Mouse (Mus musculus) kidney, embryonic 16.5 days (tissue): ENCODE measurements around the gene Tmprss7. TPM values are rescaled to one million over a fixed set of nuclear protein-coding genes. Genes with fewer than 3 reads are reported as not detected.

Experiments
- ATAC-seq: fragments of 200-750 bp; cut with Nextera tagmentation; 2 replicates; pipeline ENCODE4 v1.8.0; 2017; ENCODE audit warnings: moderate TSS enrichment; ENCODE audit not compliant: low FRiP score, low TSS enrichment
- H3K27ac ChIP-seq: fragments of 300-500 bp; sonication (generic); 2 replicates; pipeline ENCODE4 v1.5.1; 2014; ENCODE audit warnings: low read length
- H3K27me3 ChIP-seq: fragments of 300-500 bp; sonication (generic); 2 replicates; pipeline ENCODE4 v1.6.1; 2014; ENCODE audit warnings: low read length, control low read depth, mixed read lengths; ENCODE audit not compliant: insufficient read depth
- H3K36me3 ChIP-seq: fragments of 300-500 bp; sonication (generic); 2 replicates; pipeline ENCODE4 v1.6.1; 2014; ENCODE audit warnings: low read length, control low read depth, mixed read lengths; ENCODE audit not compliant: insufficient read depth
- H3K4me1 ChIP-seq: fragments of 300-500 bp; sonication (generic); 2 replicates; pipeline ENCODE4 v1.6.1; 2014; ENCODE audit warnings: low read length, control low read depth, mixed read lengths; ENCODE audit not compliant: insufficient read depth
- H3K4me2 ChIP-seq: fragments of 300-500 bp; sonication (generic); replicated peaks from 2 replicates; pipeline ENCODE4 v1.6.1; 2014; ENCODE audit warnings: low read depth, low read length
- H3K4me3 ChIP-seq: fragments of 300-500 bp; sonication (generic); 2 replicates; pipeline ENCODE4 v1.5.1; 2014; ENCODE audit warnings: mild to moderate bottlenecking, low read length
- H3K9ac ChIP-seq: fragments of 300-500 bp; sonication (generic); replicated peaks from 2 replicates; pipeline ENCODE4 v1.6.1; 2014; ENCODE audit warnings: low read length
- H3K9me3 ChIP-seq: fragments of 300-500 bp; sonication (generic); 2 replicates; pipeline ENCODE4 v1.6.1; 2016; ENCODE audit warnings: low read length, control low read depth
- WGBS: fragments of 180-500 bp; shearing (Covaris S2); extraction: QIAGEN DNeasy Blood & Tissue Kit; methylation state at CpG from one replicate; pipeline ENCODE4 v1.1.7; 2014; 5-methylcytosine and 5-hydroxymethylcytosine counted together
- polyA plus RNA-seq: library from polyadenylated mRNA; unstranded; fragments of >200 nt; fragmentation: Nextera tagmentation; extraction: Ambion mirVana; gene quantifications from 2 replicates; pipeline ENCODE4 v1.2.1, GENCODE M21; 2015

Gene Tmprss7
- polyA plus RNA-seq, 1 experiment from 2014 or later = 0.10 TPM

- 80% methylated on average over 10 of the region's 10 CpGs for WGBS
- Histone ChIP-seq H3K27ac (no peak overlapping the region), H3K9me3 (no peaks in the 10 kb centered on the region), H3K27me3 (no peaks in the 10 kb centered on the region), H3K36me3 (no peaks in the 10 kb centered on the region), H3K4me3 (no peak overlapping the region), H3K4me1 (no peaks in the 10 kb centered on the region), H3K4me2 (no peak overlapping the region), H3K9ac (no peak overlapping the region)
- no peak for ATAC-seq
Measured at GRCm38 (mm10) chr16:45640070-45640762, 53.2 kb downstream of the Tmprss7 start.

- Histone ChIP-seq H3K27ac (no peak overlapping the region), H3K4me2 (no peak overlapping the region), H3K27me3 (no peaks in the 10 kb centered on the region), H3K9me3 (no peaks in the 10 kb centered on the region), H3K36me3 (no peaks in the 10 kb centered on the region), H3K4me1 (no peaks in the 10 kb centered on the region), H3K9ac (no peak overlapping the region), H3K4me3 (no peak overlapping the region)
- ATAC-seq = no peak
- 89% methylated on average over 2 of the region's 2 CpGs for WGBS
Measured at GRCm38 (mm10) chr16:45635826-45636225, 57.6 kb downstream of the Tmprss7 start.

- 43% methylated on average over 4 of the region's 4 CpGs for whole genome bisulfite sequencing
- Histone ChIP-seq H3K4me3 (no peak overlapping the region), H3K4me1 (no peaks in the 10 kb centered on the region), H3K36me3 (no peaks in the 10 kb centered on the region), H3K9ac (no peak overlapping the region), H3K9me3 (no peaks in the 10 kb centered on the region), H3K27ac (no peak overlapping the region), H3K27me3 (no peaks in the 10 kb centered on the region), H3K4me2 (no peak overlapping the region)
- no peak for ATAC-seq
Measured at GRCm38 (mm10) chr16:45632420-45632819, 61.0 kb downstream of the Tmprss7 start.

- Histone ChIP-seq H3K27me3 (no peaks in the 10 kb centered on the region), H3K36me3 (no peaks in the 10 kb centered on the region), H3K4me3 (no peak overlapping the region), H3K4me2 (no peak overlapping the region), H3K9me3 (no peaks in the 10 kb centered on the region), H3K27ac (no peak overlapping the region), H3K4me1 (no peaks in the 10 kb centered on the region), H3K9ac (no peak overlapping the region)
- no peak; the same call in 1 of the 2 replicates for ATAC-seq
- 54% methylated on average over 5 of the region's 5 CpGs for WGBS
Measured at GRCm38 (mm10) chr16:45630347-45630960, 63.0 kb downstream of the Tmprss7 start.

GRCm38 (mm10) chr16:45629497-45630105 is 63.9 kb downstream of the Tmprss7 start:
- Histone ChIP-seq H3K4me2 (no peak overlapping the region), H3K36me3 (no peaks in the 10 kb centered on the region), H3K4me1 (no peaks in the 10 kb centered on the region), H3K27me3 (no peaks in the 10 kb centered on the region), H3K27ac (no peak overlapping the region), H3K9me3 (no peaks in the 10 kb centered on the region), H3K4me3 (no peak overlapping the region), H3K9ac (no peak overlapping the region)
- WGBS = 76% methylated on average over 8 of the region's 8 CpGs
- no peak; the same call in 1 of the 2 replicates for ATAC-seq

GRCm38 (mm10) chr16:45625342-45625741 is 68.1 kb downstream of the Tmprss7 start:
- Histone ChIP-seq H3K9ac (no peak overlapping the region), H3K27ac (no peak overlapping the region), H3K36me3 (no peaks in the 10 kb centered on the region), H3K4me1 (no peaks in the 10 kb centered on the region), H3K9me3 (no peaks in the 10 kb centered on the region), H3K4me3 (no peak overlapping the region), H3K4me2 (no peak overlapping the region), H3K27me3 (no peaks in the 10 kb centered on the region)
- 93% methylated on average over 2 of the region's 2 CpGs for WGBS
- no peak for ATAC-seq

GRCm38 (mm10) chr16:45624791-45625190 is 68.7 kb downstream of the Tmprss7 start:
- no peak overlapping the region for H3K4me3 ChIP-seq
- H3K27ac ChIP-seq = no peak overlapping the region
- no peaks in the 10 kb centered on the region for H3K4me1 ChIP-seq
- H3K36me3 ChIP-seq = no peaks in the 10 kb centered on the region
- no peak overlapping the region for H3K4me2 ChIP-seq
- H3K27me3 ChIP-seq = no peaks in the 10 kb centered on the region
- no peaks in the 10 kb centered on the region for H3K9me3 ChIP-seq
- ATAC-seq = no peak
- H3K9ac ChIP-seq = no peak overlapping the region
- 75% methylated on average over 2 of the region's 2 CpGs for WGBS

GRCm38 (mm10) chr16:45623230-45623629 is 70.2 kb downstream of the Tmprss7 start:
- no peak overlapping the region for H3K4me2 ChIP-seq
- WGBS = 85% methylated on average over 4 of the region's 4 CpGs

GRCm38 (mm10) chr16:45619751-45620375 is 73.6 kb downstream of the Tmprss7 start:
- H3K27ac ChIP-seq = no peak overlapping the region
- H3K9ac ChIP-seq = no peak overlapping the region
- H3K4me2 ChIP-seq = no peak overlapping the region
- H3K9me3 ChIP-seq = no peaks in the 10 kb centered on the region
- no peak for ATAC-seq
- H3K4me3 ChIP-seq = no peak overlapping the region
- no peaks in the 10 kb centered on the region for H3K27me3 ChIP-seq
- H3K36me3 ChIP-seq = no peaks in the 10 kb centered on the region
- 76% methylated on average over 8 of the region's 8 CpGs for WGBS
- no peaks in the 10 kb centered on the region for H3K4me1 ChIP-seq

More at GRCm38 (mm10) chr16:45623230-45623629, 70.2 kb downstream of the Tmprss7 start:
- no peaks in the 10 kb centered on the region for H3K4me1 ChIP-seq
- H3K9ac ChIP-seq = no peak overlapping the region
- no peaks in the 10 kb centered on the region for H3K9me3 ChIP-seq
- no peaks in the 10 kb centered on the region for H3K27me3 ChIP-seq
- no peak overlapping the region for H3K4me3 ChIP-seq
- ATAC-seq = no peak
- H3K27ac ChIP-seq = no peak overlapping the region
- H3K36me3 ChIP-seq = no peaks in the 10 kb centered on the region
